In genomic region chr11:96366092-96367041, GRCm38 (mm10) we compare ENCODE assay signal across 11 mouse cellular contexts. TPM values are rescaled to one million over a fixed set of nuclear protein-coding genes. Genes with fewer than 3 reads are reported as not detected.
A peak's percentile ranks its signal among the peaks of the same experiment; 100 is the strongest.
DNase-seq lines count a peak whose midpoint lies in the region; ATAC-seq and TF ChIP-seq lines count a peak whose summit lies in the region.
"Had no signal": no experiment of that assay in that cellular context is flagged by ENCODE, and none has a peak within 500 bp of the region (broad histone marks: within the 10 kb centered on the region; RNA-seq: fewer than 3 reads in every experiment).

No protein-coding gene starts in this region.

- H3K36me3 ChIP-seq in hindbrain, postnatal 0 days (ENCODE audit: insufficient read depth, low read length): no peaks in the 10 kb centered on the region
- H3K36me3 ChIP-seq in limb, embryonic 13.5 days: no peaks in the 10 kb centered on the region
- H3K36me3 ChIP-seq: embryonic facial prominence, embryonic 15.5 days had no signal

- 4% methylated on average over 47 of the region's 47 CpGs for WGBS in hindbrain, postnatal 0 days
- WGBS in limb, embryonic 13.5 days: under 1% methylated on average over 47 of the region's 47 CpGs

- peaks cover 68% of the 10 kb centered on the region for H3K27me3 ChIP-seq in hindbrain, postnatal 0 days (ENCODE audit: insufficient read depth, low read length)
- peaks cover 98% of the 10 kb centered on the region for H3K27me3 ChIP-seq in limb, embryonic 13.5 days

- peak overlapping the region; percentile 26 for H3K4me2 ChIP-seq in hindbrain, postnatal 0 days (ENCODE audit: low read depth, low read length)
- H3K4me2 ChIP-seq in limb, embryonic 13.5 days (replicated peaks): peak overlapping the region; percentile 36
- H3K4me2 ChIP-seq: embryonic facial prominence, embryonic 15.5 days had no signal

- no peak for ATAC-seq in hindbrain, postnatal 0 days
- ATAC-seq in limb, embryonic 13.5 days (ENCODE audit: low FRiP score, low read depth): no peak
- ATAC-seq in cerebellum, adult (ENCODE audit: insufficient number of reproducible peaks, low FRiP score, low TSS enrichment): no peak

- H3K9ac ChIP-seq in hindbrain, postnatal 0 days (replicated peaks; ENCODE audit: low read length): no peak overlapping the region
- no peak overlapping the region for H3K9ac ChIP-seq in limb, embryonic 13.5 days
- H3K9ac ChIP-seq: embryonic facial prominence, embryonic 15.5 days had no signal

- H3K4me3 ChIP-seq in hindbrain, postnatal 0 days (ENCODE audit: low read length): peak overlapping the region; percentile 5; the same call in 1 of the 2 replicates
- H3K4me3 ChIP-seq in limb, embryonic 13.5 days: peak overlapping the region; percentile 9; the same call in 1 of the 2 replicates
- H3K4me3 ChIP-seq: embryonic facial prominence, embryonic 15.5 days; myocyte had no signal

- TF ChIP-seq CTCF in hindbrain, postnatal 0 days (IDR thresholded peaks at IDR 0.05; ENCODE audit: low read depth): no peak

- no peaks in the 10 kb centered on the region for H3K9me3 ChIP-seq in hindbrain, postnatal 0 days (ENCODE audit: low read length)
- H3K9me3 ChIP-seq in limb, embryonic 13.5 days: no peaks in the 10 kb centered on the region
- H3K9me3 ChIP-seq: embryonic facial prominence, embryonic 15.5 days had no signal

- peak; percentile 63 for DNase-seq in urinary bladder, postnatal 14 days (ENCODE audit: low spot score)
- DNase-seq in urinary bladder, postnatal 10 days (ENCODE audit: low spot score): no peak
- DNase-seq in hindbrain, postnatal 0 days (ENCODE audit: low spot score): no peak
- no peak for DNase-seq in spleen, postnatal 36 days (ENCODE audit: low spot score in 2 of 2)
- DNase-seq in frontal cortex, postnatal 10 days (ENCODE audit: low spot score in 2 of 2): no peak

- H3K4me1 ChIP-seq in hindbrain, postnatal 0 days (ENCODE audit: insufficient read depth, low read length): no peaks in the 10 kb centered on the region
- peaks cover 14% of the 10 kb centered on the region for H3K4me1 ChIP-seq in limb, embryonic 13.5 days

- H3K27ac ChIP-seq in hindbrain, postnatal 0 days: no peak overlapping the region
- H3K27ac ChIP-seq in limb, embryonic 13.5 days: no peak overlapping the region
- H3K27ac ChIP-seq: embryonic facial prominence, embryonic 15.5 days had no signal

RNA-seq across cellular contexts. Expression of gene Hoxb1, which starts 0.8 kb away (rescaled TPM):
- total RNA-seq in hindbrain, postnatal 0 days (2014; rRNA removed): 0.21 TPM in 1 of 2 replicates, not detected in the other
- polyA plus RNA-seq in hindbrain, postnatal 0 days (2015; fragmentation: Nextera tagmentation; extraction: Ambion mirVana): 0.08 and 0.24 TPM in 2 replicates
- 0.13 TPM in 1 of 2 replicates, not detected in the other for polyA plus RNA-seq in limb, embryonic 13.5 days (2015; fragmentation: Nextera tagmentation; extraction: Ambion mirVana)
- total RNA-seq: left cerebral cortex, adult 8-10 months had no signal
- polyA plus RNA-seq: embryonic facial prominence, embryonic 15.5 days; myocyte; thymus, postnatal 0 days had no signal

RNA-seq across cellular contexts. Expression of gene Hoxb2, which starts 16.0 kb away (rescaled TPM):
- total RNA-seq in hindbrain, postnatal 0 days (2014; rRNA removed): 35.4 and 36.4 TPM in 2 replicates
- polyA plus RNA-seq in hindbrain, postnatal 0 days (2015; fragmentation: Nextera tagmentation; extraction: Ambion mirVana): 11.6 and 13.1 TPM in 2 replicates
- polyA plus RNA-seq in limb, embryonic 13.5 days (2015; fragmentation: Nextera tagmentation; extraction: Ambion mirVana): 3.9 and 4.8 TPM in 2 replicates
- total RNA-seq: left cerebral cortex, adult 8-10 months had no signal
- polyA plus RNA-seq: myocyte had no signal

RNA-seq across cellular contexts. Expression of gene Hoxb3, which starts 43.2 kb away (rescaled TPM):
- 42.1 and 42.2 TPM in 2 replicates for total RNA-seq in hindbrain, postnatal 0 days (2014; rRNA removed)
- 6.6 and 8.1 TPM in 2 replicates for polyA plus RNA-seq in hindbrain, postnatal 0 days (2015; fragmentation: Nextera tagmentation; extraction: Ambion mirVana)
- polyA plus RNA-seq in limb, embryonic 13.5 days (2015; fragmentation: Nextera tagmentation; extraction: Ambion mirVana): 0.17 and 0.55 TPM in 2 replicates
- total RNA-seq: left cerebral cortex, adult 8-10 months had no signal
- polyA plus RNA-seq: myocyte had no signal

RNA-seq across cellular contexts. Expression of gene Hoxb4, which starts 48.3 kb away (rescaled TPM):
- 4.2 and 8.6 TPM in 2 replicates for total RNA-seq in hindbrain, postnatal 0 days (2014; rRNA removed)
- polyA plus RNA-seq in hindbrain, postnatal 0 days (2015; fragmentation: Nextera tagmentation; extraction: Ambion mirVana): 2.4 and 3.3 TPM in 2 replicates
- polyA plus RNA-seq in limb, embryonic 13.5 days (2015; fragmentation: Nextera tagmentation; extraction: Ambion mirVana): 0.36 and 0.50 TPM in 2 replicates
- polyA plus RNA-seq: myocyte had no signal
